Mouse (Mus musculus) hindbrain, embryonic 12.5 days (tissue): ENCODE measurements at regions not wholly inside any gene's neighbourhood (a gene's known extent, or its start where the extent isn't known, plus 50 kb on each side); places are given as distances from the start of the nearest gene placed in this dataset.
A peak's percentile ranks its signal among the peaks of the same experiment; 100 is the strongest.

Experiments used
- ATAC-seq: fragments of 200-750 bp; cut with Nextera tagmentation; 2 replicates; pipeline ENCODE4 v1.8.0; 2017; ENCODE audit warnings: moderate TSS enrichment; ENCODE audit not compliant: low FRiP score
- H3K27ac ChIP-seq: fragments of 300-500 bp; sonication (generic); 2 replicates; pipeline ENCODE4 v1.5.1; 2016; ENCODE audit warnings: mild to moderate bottlenecking
- H3K27me3 ChIP-seq: fragments of 300-500 bp; sonication (generic); 2 replicates; pipeline ENCODE4 v1.6.1; 2016; ENCODE audit warnings: mild to moderate bottlenecking
- H3K36me3 ChIP-seq: fragments of 300-500 bp; sonication (generic); 2 replicates; pipeline ENCODE4 v1.6.1; 2016; ENCODE audit warnings: mild to moderate bottlenecking
- H3K4me1 ChIP-seq: fragments of 300-500 bp; sonication (generic); 2 replicates; pipeline ENCODE4 v1.6.1; 2016
- H3K4me2 ChIP-seq: fragments of 300-500 bp; sonication (generic); replicated peaks from 2 replicates; pipeline ENCODE4 v1.6.1; 2016; ENCODE audit warnings: mild to moderate bottlenecking
- H3K4me3 ChIP-seq: fragments of 300-500 bp; sonication (generic); 2 replicates; pipeline ENCODE4 v1.5.1; 2016; ENCODE audit warnings: mild to moderate bottlenecking
- H3K9ac ChIP-seq: fragments of 300-500 bp; sonication (generic); 2 replicates; pipeline ENCODE4 v1.6.1; 2016; ENCODE audit warnings: mild to moderate bottlenecking, moderate library complexity
- H3K9me3 ChIP-seq: fragments of 300-500 bp; sonication (generic); replicated peaks from 2 replicates; pipeline ENCODE4 v1.6.1; 2016; ENCODE audit warnings: mild to moderate bottlenecking
- WGBS: fragments of 180-500 bp; shearing (Covaris S2); methylation state at CpG from one replicate; pipeline ENCODE4 v1.1.7; 2016; 5-methylcytosine and 5-hydroxymethylcytosine counted together

- H3K4me1 ChIP-seq: no peaks in the 10 kb centered on the region
- 84% methylated on average over 5 of the region's 5 CpGs for WGBS
- no peak overlapping the region for H3K4me3 ChIP-seq
- no peaks in the 10 kb centered on the region for H3K9me3 ChIP-seq
- ATAC-seq: no peak
- no peak overlapping the region for H3K9ac ChIP-seq
- no peaks in the 10 kb centered on the region for H3K27me3 ChIP-seq
- H3K36me3 ChIP-seq: no peaks in the 10 kb centered on the region
- no peak overlapping the region for H3K4me2 ChIP-seq
- no peak overlapping the region for H3K27ac ChIP-seq
These were observed 123.1 kb downstream of the Snx19 start for GRCm38 (mm10) chr9:30549892-30550515.

GRCm38 (mm10) chr9:30539858-30540257 is 113.0 kb downstream of the Snx19 start:
- Histone ChIP-seq H3K4me3 (no peak overlapping the region), H3K27me3 (no peaks in the 10 kb centered on the region; the same call in 1 of the 2 replicates), H3K4me2 (no peak overlapping the region), H3K36me3 (no peaks in the 10 kb centered on the region), H3K9me3 (no peaks in the 10 kb centered on the region), H3K27ac (no peak overlapping the region), H3K9ac (no peak overlapping the region), H3K4me1 (no peaks in the 10 kb centered on the region)
- 92% methylated on average over 6 of the region's 6 CpGs for WGBS
- no peak for ATAC-seq

- no peaks in the 10 kb centered on the region for H3K9me3 ChIP-seq
- H3K27ac ChIP-seq: no peak overlapping the region
- no peak overlapping the region for H3K4me2 ChIP-seq
- no peak for ATAC-seq
- WGBS: 60% methylated on average over 8 of the region's 8 CpGs
- no peaks in the 10 kb centered on the region; the same call in 1 of the 2 replicates for H3K27me3 ChIP-seq
- H3K4me3 ChIP-seq: no peak overlapping the region
- no peaks in the 10 kb centered on the region for H3K36me3 ChIP-seq
- no peak overlapping the region for H3K9ac ChIP-seq
- 0 out of 2 replicates have a peak, but pooled peaks cover 4% of the 10 kb centered on the region for H3K4me1 ChIP-seq
These were observed 109.7 kb downstream of the Snx19 start for GRCm38 (mm10) chr9:30536508-30537100.

GRCm38 (mm10) chr9:30534961-30535360 is 108.1 kb downstream of the Snx19 start:
- Histone ChIP-seq H3K4me1 (0 out of 2 replicates have a peak, but pooled peaks cover 4% of the 10 kb centered on the region), H3K4me3 (no peak overlapping the region), H3K27ac (no peak overlapping the region), H3K9ac (no peak overlapping the region), H3K36me3 (no peaks in the 10 kb centered on the region), H3K4me2 (no peak overlapping the region), H3K27me3 (no peaks in the 10 kb centered on the region; the same call in 1 of the 2 replicates), H3K9me3 (no peaks in the 10 kb centered on the region)
- no peak for ATAC-seq
- 54% methylated on average over 4 of the region's 4 CpGs for WGBS

- H3K4me1 ChIP-seq: 0 out of 2 replicates have a peak, but pooled peaks cover 4% of the 10 kb centered on the region
- no peaks in the 10 kb centered on the region for H3K36me3 ChIP-seq
- H3K4me2 ChIP-seq: 0 out of 2 replicates have a peak overlapping the region, but pooled peaks have one; percentile 18
- 0 out of 2 replicates have a peak overlapping the region, but pooled peaks have one; percentile 3 for H3K27ac ChIP-seq
- WGBS: 56% methylated on average over 11 of the region's 11 CpGs
- ATAC-seq: no peak
- H3K4me3 ChIP-seq: no peak overlapping the region
- no peaks in the 10 kb centered on the region for H3K9me3 ChIP-seq
- no peaks in the 10 kb centered on the region; the same call in 1 of the 2 replicates for H3K27me3 ChIP-seq
- no peak overlapping the region for H3K9ac ChIP-seq
These were observed 107.0 kb downstream of the Snx19 start for GRCm38 (mm10) chr9:30533780-30534343.

- 0 out of 2 replicates have a peak overlapping the region, but pooled peaks have one; percentile 3 for H3K27ac ChIP-seq
- no peak for ATAC-seq
These were observed 106.3 kb downstream of the Snx19 start for GRCm38 (mm10) chr9:30533091-30533779.

GRCm38 (mm10) chr9:30525086-30525485 is 98.2 kb downstream of the Snx19 start:
- H3K4me3 ChIP-seq: no peak overlapping the region
- no peaks in the 10 kb centered on the region for H3K27me3 ChIP-seq
- ATAC-seq: no peak
- no peak overlapping the region for H3K4me2 ChIP-seq
- no peaks in the 10 kb centered on the region for H3K9me3 ChIP-seq
- H3K4me1 ChIP-seq: peaks cover 12% of the 10 kb centered on the region
- H3K36me3 ChIP-seq: no peaks in the 10 kb centered on the region
- no peak overlapping the region for H3K27ac ChIP-seq
- H3K9ac ChIP-seq: no peak overlapping the region
- 46% methylated on average over 5 of the region's 5 CpGs for WGBS

More at GRCm38 (mm10) chr9:30533091-30533779, 106.3 kb downstream of the Snx19 start:
- H3K4me2 ChIP-seq: no peak overlapping the region
- no peak overlapping the region for H3K4me3 ChIP-seq
- no peaks in the 10 kb centered on the region for H3K36me3 ChIP-seq
- H3K9ac ChIP-seq: no peak overlapping the region
- H3K4me1 ChIP-seq: 0 out of 2 replicates have a peak, but pooled peaks cover 4% of the 10 kb centered on the region
- WGBS: 78% methylated on average over 9 of the region's 9 CpGs
- no peaks in the 10 kb centered on the region for H3K9me3 ChIP-seq
- no peaks in the 10 kb centered on the region for H3K27me3 ChIP-seq

GRCm38 (mm10) chr9:30524401-30525066 is 97.6 kb downstream of the Snx19 start:
- no peak overlapping the region for H3K27ac ChIP-seq
- peaks cover 12% of the 10 kb centered on the region for H3K4me1 ChIP-seq
- H3K36me3 ChIP-seq: no peaks in the 10 kb centered on the region
- no peak overlapping the region for H3K4me3 ChIP-seq
- no peak overlapping the region for H3K4me2 ChIP-seq
- H3K9ac ChIP-seq: no peak overlapping the region
- 82% methylated on average over 6 of the region's 6 CpGs for WGBS
- H3K9me3 ChIP-seq: no peaks in the 10 kb centered on the region
- no peak for ATAC-seq
- H3K27me3 ChIP-seq: no peaks in the 10 kb centered on the region

GRCm38 (mm10) chr9:30523852-30524251 is 96.9 kb downstream of the Snx19 start:
- no peak for ATAC-seq
- Histone ChIP-seq H3K4me3 (no peak overlapping the region), H3K4me2 (no peak overlapping the region), H3K9me3 (no peaks in the 10 kb centered on the region), H3K9ac (no peak overlapping the region), H3K36me3 (no peaks in the 10 kb centered on the region), H3K27me3 (no peaks in the 10 kb centered on the region), H3K4me1 (peaks cover 12% of the 10 kb centered on the region), H3K27ac (no peak overlapping the region)
- WGBS: 83% methylated on average over 2 of the region's 2 CpGs

- no peaks in the 10 kb centered on the region for H3K27me3 ChIP-seq
- H3K36me3 ChIP-seq: no peaks in the 10 kb centered on the region
- H3K4me2 ChIP-seq: no peak overlapping the region
- peaks cover 12% of the 10 kb centered on the region for H3K4me1 ChIP-seq
- 75% methylated on average over 10 of the region's 10 CpGs for WGBS
- no peaks in the 10 kb centered on the region for H3K9me3 ChIP-seq
- no peak overlapping the region for H3K9ac ChIP-seq
- no peak overlapping the region for H3K4me3 ChIP-seq
- no peak for ATAC-seq
- no peak overlapping the region for H3K27ac ChIP-seq
These were observed 95.9 kb downstream of the Snx19 start for GRCm38 (mm10) chr9:30522595-30523350.

- peaks cover 12% of the 10 kb centered on the region for H3K4me1 ChIP-seq
- H3K4me2 ChIP-seq: no peak overlapping the region
- no peak overlapping the region for H3K9ac ChIP-seq
- no peak overlapping the region for H3K4me3 ChIP-seq
- H3K27me3 ChIP-seq: no peaks in the 10 kb centered on the region
- no peaks in the 10 kb centered on the region for H3K36me3 ChIP-seq
- no peak overlapping the region for H3K27ac ChIP-seq
- no peak for ATAC-seq
- 81% methylated on average over 6 of the region's 6 CpGs for WGBS
- no peaks in the 10 kb centered on the region for H3K9me3 ChIP-seq
These were observed 94.8 kb downstream of the Snx19 start for GRCm38 (mm10) chr9:30521556-30522240.
